Mouse (Mus musculus): ENCODE measurements around the gene Mink1. TPM values are rescaled to one million over a fixed set of nuclear protein-coding genes. Genes with fewer than 3 reads are reported as not detected.

The Mink1 gene
- 10 to 100 TPM; 30.4 to 35.9 TPM for total RNA-seq (2023)

GRCm38 (mm10) chr11:70562287-70562994 lies at the start of gene Mink1:
Gene Mink1, plus strand, starts transcription at chr11:70562881.

GRCm38 (mm10) chr11:70514288-70514687 lies 48.4 kb upstream of the Mink1 start, which contains the start of gene Vmo1:
Gene Vmo1, minus strand, starts transcription at chr11:70514616.

GRCm38 (mm10) chr11:70518923-70519322 lies 43.8 kb upstream of the Mink1 start, which contains the start of gene Gltpd2:
Gene Gltpd2, plus strand, starts transcription at chr11:70519196.

GRCm38 (mm10) chr11:70525184-70525678 lies 37.5 kb upstream of the Mink1 start, which contains the start of gene Psmb6:
Gene Psmb6, plus strand, starts transcription at chr11:70525367.

GRCm38 (mm10) chr11:70532839-70533238 lies 29.8 kb upstream of the Mink1 start, which contains the start of gene Gm40193:
Gene Gm40193, minus strand, starts transcription at chr11:70532939.

GRCm38 (mm10) chr11:70539877-70540587 lies 22.6 kb upstream of the Mink1 start, which contains the start of gene Pld2:
Gene Pld2, plus strand, starts transcription at chr11:70540064.

GRCm38 (mm10) chr11:70615516-70616093 lies 52.9 kb downstream of the Mink1 start, which contains the start of gene 4930544D05Rik:
Gene 4930544D05Rik, plus strand, starts transcription at chr11:70615848.

GRCm38 (mm10) chr11:70619101-70619500 lies 56.4 kb downstream of the Mink1 start, which contains the start of gene Chrne:
Gene Chrne, minus strand, starts transcription at chr11:70619216.

GRCm38 (mm10) chr11:70638714-70639278 lies 76.1 kb downstream of the Mink1 start, which contains the start of gene Gp1ba:
Gene Gp1ba, plus strand, starts transcription at chr11:70639122.

GRCm38 (mm10) chr11:70646691-70647650 lies 84.3 kb downstream of the Mink1 start, which contains the start of the genes Rnf167 and Slc25a11:
Gene Rnf167, plus strand, starts transcription at chr11:70647235.
Gene Slc25a11, minus strand, starts transcription at chr11:70647479.

GRCm38 (mm10) chr11:70654198-70654922 lies 91.7 kb downstream of the Mink1 start, which contains the start of gene Pfn1:
Gene Pfn1, minus strand, starts transcription at chr11:70654644.

GRCm38 (mm10) chr11:70656964-70657363 lies 94.3 kb downstream of the Mink1 start, which contains the start of gene Eno3:
Gene Eno3, plus strand, starts transcription at chr11:70657202.

Other genes with a start within 250 kb of the Mink1 start
- 1 to 10 TPM in 1 of 2 experiments, under 1 TPM in 1; 0.62 to 1.0 TPM for gene Alox12e, start 240.3 kb upstream of the Mink1 start, total RNA-seq (2023)
- 10 to 100 TPM in 1 of 2 experiments, 1 to 10 TPM in 1; 3.3 to 17.8 TPM for gene Alox15, start 210.8 kb upstream of the Mink1 start, total RNA-seq (2023)
- gene Pelp1, start 152.8 kb upstream of the Mink1 start, total RNA-seq (2023) = 10 to 100 TPM; 17.1 to 20.1 TPM
- gene Arrb2, start 130.2 kb upstream of the Mink1 start, total RNA-seq (2023) = 100 to 1,000 TPM; 791 to 868 TPM
- 10 to 100 TPM; 22.7 to 25.7 TPM for gene Med11, start 111.0 kb upstream of the Mink1 start, total RNA-seq (2023)
- under 1 TPM in 1 of 2 experiments, not detected in 1; 0.57 TPM for gene Zmynd15, start 103.4 kb upstream of the Mink1 start, total RNA-seq (2023)
- gene Cxcl16, start 102.9 kb upstream of the Mink1 start, total RNA-seq (2023) = 1 to 10 TPM; 1.8 to 2.3 TPM
- not detected for gene Tm4sf5, start 57.6 kb upstream of the Mink1 start, total RNA-seq (2023)
- not detected for gene Vmo1, start 48.3 kb upstream of the Mink1 start, total RNA-seq (2023)
- gene Gltpd2, start 43.7 kb upstream of the Mink1 start, total RNA-seq (2023) = not detected
- 10 to 100 TPM; 93.7 to 98.2 TPM for gene Psmb6, start 37.5 kb upstream of the Mink1 start, total RNA-seq (2023)
- not detected for gene Gm40193, start 29.9 kb upstream of the Mink1 start, total RNA-seq (2023)
- 1 to 10 TPM; 2.8 to 3.8 TPM for gene Pld2, start 22.8 kb upstream of the Mink1 start, total RNA-seq (2023)
- gene 4930544D05Rik, start 53.0 kb downstream of the Mink1 start, total RNA-seq (2023) = not detected
- not detected for gene Chrne, start 56.3 kb downstream of the Mink1 start, total RNA-seq (2023)
- gene Gp1ba, start 76.2 kb downstream of the Mink1 start, total RNA-seq (2023) = under 1 TPM; 0.44 to 0.92 TPM
- 100 to 1,000 TPM; 143 to 145 TPM for gene Rnf167, start 84.4 kb downstream of the Mink1 start, total RNA-seq (2023)
- 10 to 100 TPM; 88.4 to 89.0 TPM for gene Slc25a11, start 84.6 kb downstream of the Mink1 start, total RNA-seq (2023)
- gene Pfn1, start 91.8 kb downstream of the Mink1 start, total RNA-seq (2023) = 1,000 to 10,000 TPM; 1,955 to 2,001 TPM
- gene Eno3, start 94.3 kb downstream of the Mink1 start, total RNA-seq (2023) = 10 to 100 TPM in 1 of 2 experiments, 1 to 10 TPM in 1; 6.5 to 12.5 TPM
- gene Spag7, start 106.5 kb downstream of the Mink1 start, total RNA-seq (2023) = 10 to 100 TPM; 34.4 to 37.7 TPM
- gene Camta2, start 125.2 kb downstream of the Mink1 start, total RNA-seq (2023) = 10 to 100 TPM; 62.9 to 65.1 TPM
- gene Inca1, start 137.3 kb downstream of the Mink1 start, total RNA-seq (2023) = not detected
- gene Kif1c, start 137.7 kb downstream of the Mink1 start, total RNA-seq (2023) = 10 to 100 TPM; 25.3 to 29.9 TPM
- under 1 TPM; 0.51 to 0.70 TPM for gene Zfp3, start 201.3 kb downstream of the Mink1 start, total RNA-seq (2023)
- gene Scimp, start 249.7 kb downstream of the Mink1 start, total RNA-seq (2023) = 1 to 10 TPM; 1.0 to 1.2 TPM